Mouse (Mus musculus) neutrophil, adult 5-6 weeks (primary cell): ENCODE data around the gene Mrpl47. TPM values are rescaled to one million over a fixed set of nuclear protein-coding genes. Genes with fewer than 3 reads are reported as not detected.
"Not testable (repeated sequence)": the region's sequence is repeated elsewhere in the genome, so short reads cannot be mapped to it uniquely, and the experiment has no call there.

Experiments
- ATAC-seq: fragments of 151-379, 151-347 bp; 2 replicates; pipeline ENCODE4 v1.8.0; 2017; ENCODE audit warnings: mild to moderate bottlenecking, moderate TSS enrichment; ENCODE audit not compliant: insufficient number of reproducible peaks, poor library complexity, low FRiP score, severe bottlenecking; ENCODE audit errors: extremely low read depth
- total RNA-seq: library from RNA; stranded (forward); fragments of 200-1000 nt; gene quantifications from 2 replicates; pipeline ENCODE4 v1.2.3, GENCODE M21; 2017

Gene Mrpl47
- total RNA-seq, 1 experiment from 2014 or later, result 7.3 TPM

DNA sequence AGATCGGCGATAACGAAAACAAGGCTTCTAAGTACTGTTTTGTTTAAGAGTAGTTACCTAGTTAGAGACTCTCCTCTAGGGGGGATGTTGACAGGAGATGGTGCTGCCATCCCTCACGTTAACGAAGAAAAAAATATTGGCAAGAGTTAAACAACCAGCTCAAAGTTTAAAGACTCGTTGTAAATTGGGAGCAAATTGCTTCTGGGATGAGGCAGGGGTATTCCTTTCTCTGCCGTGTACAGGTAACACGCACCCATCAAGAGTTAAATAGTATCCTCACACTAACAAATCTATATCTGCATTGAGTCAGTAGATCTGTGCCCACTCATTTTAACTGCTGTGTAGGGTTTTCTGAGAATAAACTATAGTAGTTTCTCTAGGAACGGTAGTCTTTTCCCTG, 28.0 kb downstream of the Mrpl47 start:
- ATAC-seq, result no peak

DNA sequence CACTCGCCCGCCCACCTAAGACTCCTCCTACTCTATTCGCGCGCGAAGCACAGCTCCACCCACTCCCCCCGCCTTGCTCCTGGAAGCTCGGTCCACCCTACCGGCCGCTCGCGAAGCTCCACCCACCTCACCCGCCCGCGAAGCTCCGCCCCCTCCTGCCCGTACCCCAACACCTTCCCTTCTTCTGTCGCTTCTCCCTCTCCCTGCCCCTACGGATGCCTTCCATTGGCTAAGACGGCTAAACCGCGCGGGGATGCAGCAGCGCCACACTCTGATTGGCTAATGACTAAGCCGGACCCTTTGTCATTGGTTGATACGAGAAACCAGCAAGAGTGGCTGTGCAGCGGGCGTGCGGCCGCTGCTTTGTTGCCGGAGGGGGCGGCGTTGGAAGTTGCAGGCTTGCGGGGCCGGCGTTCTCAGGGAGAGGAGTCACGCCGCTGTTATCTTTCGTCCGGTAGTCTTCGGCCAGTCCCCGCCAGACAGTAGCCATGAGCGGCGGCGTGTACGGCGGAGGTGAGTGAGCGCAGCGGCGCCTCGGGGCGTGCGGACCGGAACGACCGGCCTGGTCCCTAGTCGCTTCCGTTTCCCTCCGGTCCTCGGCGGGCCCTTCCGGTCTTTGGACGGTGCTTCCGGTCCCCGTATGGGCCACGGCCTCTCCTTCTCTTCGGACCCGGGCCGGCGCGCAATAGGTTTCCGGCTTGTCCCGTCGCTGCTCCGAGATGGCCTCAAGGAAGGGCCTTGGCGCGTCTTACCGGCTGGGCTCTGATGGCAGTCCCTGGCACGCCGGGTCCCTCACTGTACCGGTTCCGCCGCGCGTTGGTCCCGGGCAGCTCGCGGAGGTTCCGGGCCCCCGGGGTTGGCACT, 28.8 kb downstream of the Mrpl47 start:
- ATAC-seq, result peak; percentile 98

DNA sequence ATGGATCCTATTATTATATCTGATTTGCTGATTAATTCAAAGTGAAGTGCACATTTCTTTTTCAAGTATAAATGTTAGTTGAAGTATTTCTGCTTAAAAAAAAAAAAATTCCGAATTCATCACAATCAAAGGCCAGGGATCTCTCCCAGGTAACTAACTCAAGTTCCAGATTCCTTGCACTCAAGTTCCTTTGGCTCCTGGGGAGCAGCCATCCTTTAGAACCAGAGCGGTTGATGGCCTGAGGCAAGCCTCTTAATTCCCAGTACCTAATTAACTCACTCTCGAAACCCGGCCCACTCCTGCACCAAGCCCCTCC, 29.4 kb downstream of the Mrpl47 start:
- ATAC-seq, result no peak

DNA sequence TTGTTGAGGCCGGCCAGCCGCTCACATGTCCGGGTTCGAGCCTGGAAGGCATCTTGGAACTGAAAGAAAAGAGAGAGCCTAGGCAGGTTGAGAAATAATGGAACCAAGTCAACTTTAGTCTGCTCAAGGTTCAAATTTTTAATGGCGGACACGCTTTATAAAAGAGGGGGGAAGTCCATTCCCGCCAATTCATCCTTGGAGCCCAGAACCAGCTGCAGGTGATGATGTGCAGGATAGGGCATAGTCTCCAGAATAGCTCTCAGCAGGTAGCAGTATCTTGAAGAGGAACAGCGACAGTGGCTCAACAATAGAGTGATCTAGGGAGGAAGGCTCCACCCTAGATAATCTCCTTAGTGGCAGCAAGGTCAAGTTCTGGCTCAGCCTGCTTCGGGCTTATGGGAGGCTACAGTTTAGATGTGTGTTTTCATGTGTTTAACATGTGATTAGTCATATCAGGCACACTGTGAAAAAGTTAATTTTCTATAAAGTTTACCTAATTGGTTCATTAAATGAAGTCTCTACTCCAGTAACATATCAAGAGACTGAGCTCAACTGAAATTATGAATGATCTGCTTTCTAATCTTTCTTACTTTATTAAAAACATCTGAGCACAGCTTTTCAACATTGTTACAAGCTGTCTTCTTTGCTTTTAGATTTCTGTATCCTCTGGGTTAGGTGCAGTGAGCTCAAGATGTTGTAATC, 31.6 kb downstream of the Mrpl47 start, which contains the start of gene Actl6a:
TSS of gene Actl6a (plus strand) at position 652 of the 702 bp plus-strand sequence.
- ATAC-seq, result not testable (repeated sequence)

DNA sequence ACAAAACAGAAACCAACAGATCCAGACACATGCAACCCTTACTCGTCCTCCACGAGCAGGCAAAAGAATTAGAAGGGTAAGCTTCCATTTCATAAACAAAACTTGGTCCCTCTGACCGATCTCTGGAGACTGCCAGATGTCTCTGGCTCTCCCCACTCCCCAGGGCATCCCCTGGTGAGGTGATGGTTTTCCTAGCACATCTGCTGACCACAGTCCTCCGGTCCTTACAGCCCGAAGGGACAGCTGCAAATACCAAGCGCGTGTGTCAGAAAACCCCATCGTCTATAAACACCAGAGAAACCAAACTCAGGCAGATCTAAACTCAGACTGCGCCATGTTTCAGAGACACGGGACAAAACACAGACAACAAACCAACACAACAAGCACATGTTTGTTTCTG, 32.8 kb downstream of the Mrpl47 start:
- not testable (repeated sequence) for ATAC-seq

DNA sequence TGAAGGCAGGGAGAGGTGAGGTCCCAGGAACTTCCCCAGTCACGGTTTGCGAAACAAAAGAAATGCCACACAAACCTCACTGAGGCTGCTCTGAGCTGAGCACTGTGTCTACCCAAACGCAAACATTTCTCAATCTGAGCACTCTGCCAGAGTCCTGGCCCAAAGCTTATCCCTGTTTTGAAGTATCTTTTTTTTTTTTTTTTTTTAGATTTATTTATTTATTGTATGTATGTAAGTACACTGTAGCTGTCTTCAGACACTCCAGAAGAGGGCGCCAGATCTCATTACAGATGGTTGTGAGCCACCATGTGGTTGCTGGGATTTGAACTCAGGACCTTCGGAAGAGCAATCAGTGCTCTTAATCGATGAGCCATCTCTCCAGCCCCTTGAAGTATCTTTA, 33.4 kb downstream of the Mrpl47 start:
- not testable (repeated sequence) for ATAC-seq

DNA sequence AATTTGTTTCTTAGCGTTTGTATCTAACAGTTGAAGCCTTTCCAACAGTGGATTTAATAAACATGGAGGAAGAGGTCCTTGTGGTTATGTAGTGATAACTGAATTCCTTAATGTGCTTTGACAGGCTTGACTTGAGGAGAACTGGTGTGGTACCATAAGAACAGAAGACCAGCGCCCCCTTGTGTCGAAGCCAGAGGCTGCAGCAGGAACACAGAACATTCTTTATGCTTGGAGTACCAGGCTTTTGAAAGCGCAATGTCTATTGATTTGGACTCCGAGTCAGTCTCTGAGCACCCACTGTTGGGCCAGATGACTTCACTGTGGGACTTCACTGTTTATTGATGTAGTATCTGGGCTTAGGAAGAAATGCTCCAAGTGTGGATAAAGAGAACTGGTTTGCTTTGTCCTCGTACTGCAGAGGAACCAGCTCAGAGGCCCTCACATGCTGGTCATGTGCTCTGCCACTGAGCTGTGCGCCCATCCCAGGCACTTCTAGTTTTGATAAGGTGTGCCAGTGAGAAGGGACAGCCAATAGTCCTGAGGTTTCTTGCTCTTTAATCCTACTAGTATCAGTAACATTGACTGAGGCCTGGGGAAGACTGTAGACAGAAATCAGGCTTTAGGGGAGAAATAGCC, 39.1 kb downstream of the Mrpl47 start:
- ATAC-seq, result peak; percentile 63; the same call in 1 of the 2 replicates

DNA sequence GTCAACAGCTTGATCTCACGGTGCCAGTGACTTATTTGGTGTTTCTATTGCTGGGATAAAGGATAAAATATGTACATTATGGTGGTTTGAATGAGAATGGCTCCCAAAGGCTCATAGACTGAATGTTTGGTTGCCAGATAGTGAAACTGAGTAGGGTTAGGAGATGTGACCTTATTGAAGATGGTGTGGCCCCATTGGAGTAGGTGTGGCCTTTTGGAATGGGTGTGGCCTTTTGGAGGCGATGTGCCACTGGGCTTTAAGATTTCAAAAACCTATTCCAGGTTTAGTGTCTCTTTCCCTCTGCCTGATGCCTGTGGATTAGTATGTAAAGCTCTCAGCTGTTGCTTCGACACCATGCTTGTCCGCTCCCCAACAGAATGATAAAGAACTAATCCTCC, 41.8 kb downstream of the Mrpl47 start:
- ATAC-seq, result no peak

DNA sequence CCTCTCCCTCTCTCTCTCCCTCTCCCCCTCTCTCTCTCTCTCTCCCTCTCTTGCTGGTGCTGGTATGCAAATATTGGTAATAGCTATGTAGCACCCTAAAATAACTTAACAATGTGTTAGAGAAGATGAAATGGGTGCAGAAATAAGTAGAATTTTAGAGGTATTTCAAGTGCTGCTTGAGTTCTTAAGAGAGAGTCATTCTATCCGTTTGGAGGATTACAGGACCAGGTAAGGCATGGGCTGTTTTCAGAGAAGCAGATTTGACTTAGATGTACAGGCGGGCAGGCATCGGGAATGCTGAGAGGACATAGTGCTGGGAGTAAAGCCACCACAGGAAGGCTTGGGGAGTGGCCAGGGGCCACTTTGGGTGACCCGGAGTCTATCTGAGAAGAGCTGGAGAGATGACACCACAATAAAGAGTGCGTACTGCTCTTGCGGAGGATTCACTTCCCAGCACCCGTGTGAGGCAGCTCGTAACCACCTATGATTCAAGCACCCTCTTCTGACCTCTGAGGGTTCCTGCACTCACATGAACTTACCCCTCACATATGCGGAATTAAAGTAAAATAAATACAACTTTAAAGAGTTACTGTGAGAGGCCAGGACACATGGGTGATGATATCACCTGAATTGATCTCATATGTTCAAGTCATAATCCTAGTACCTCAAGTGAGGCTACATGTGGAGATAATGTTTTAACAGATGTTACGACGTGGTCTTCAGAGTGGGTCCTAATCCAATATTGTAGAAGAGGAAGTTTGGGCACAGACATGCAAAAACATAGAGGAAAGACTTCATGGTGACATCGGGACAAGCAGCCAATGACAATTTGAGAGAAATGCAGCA, 42.4 kb downstream of the Mrpl47 start:
- ATAC-seq, result no peak

DNA sequence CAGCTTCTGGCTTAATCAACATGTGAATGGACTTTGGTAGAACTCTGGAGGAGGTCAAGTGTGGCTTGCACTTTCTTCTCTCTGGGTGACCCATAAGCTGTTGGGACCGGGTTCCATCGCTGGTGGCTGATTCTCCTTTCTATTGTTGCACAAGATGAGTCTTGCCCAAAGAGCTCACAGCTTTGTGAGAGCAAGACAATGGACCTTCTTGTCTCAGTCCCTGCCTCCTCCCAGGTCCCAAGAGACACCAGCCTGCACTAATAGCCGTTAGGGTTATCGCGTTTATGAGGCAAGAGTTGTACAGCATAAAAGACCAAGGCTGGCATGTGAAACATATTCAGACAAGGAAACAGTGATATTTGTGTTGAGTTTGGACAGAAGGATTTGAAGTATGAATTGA, 43.2 kb downstream of the Mrpl47 start:
- no peak for ATAC-seq

DNA sequence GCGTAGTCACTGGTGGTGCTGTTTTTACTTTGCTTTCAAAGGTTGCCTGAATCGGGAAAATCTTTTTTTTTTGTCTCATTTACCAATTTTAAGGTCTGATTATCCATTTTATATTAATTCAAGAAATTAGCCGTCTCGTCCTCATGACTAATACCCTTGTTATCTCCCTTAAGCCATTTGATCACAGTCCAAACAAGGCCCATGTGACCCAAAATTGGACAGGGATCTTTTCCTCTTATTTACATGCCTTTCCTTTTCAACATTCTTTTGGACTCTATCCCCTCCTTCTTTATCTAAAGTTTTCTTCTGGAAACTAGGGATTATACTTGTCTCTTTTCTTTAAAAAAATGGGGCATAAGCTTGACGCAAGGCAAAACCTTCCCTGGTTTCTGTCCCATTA, 45.6 kb downstream of the Mrpl47 start:
- no peak for ATAC-seq

DNA sequence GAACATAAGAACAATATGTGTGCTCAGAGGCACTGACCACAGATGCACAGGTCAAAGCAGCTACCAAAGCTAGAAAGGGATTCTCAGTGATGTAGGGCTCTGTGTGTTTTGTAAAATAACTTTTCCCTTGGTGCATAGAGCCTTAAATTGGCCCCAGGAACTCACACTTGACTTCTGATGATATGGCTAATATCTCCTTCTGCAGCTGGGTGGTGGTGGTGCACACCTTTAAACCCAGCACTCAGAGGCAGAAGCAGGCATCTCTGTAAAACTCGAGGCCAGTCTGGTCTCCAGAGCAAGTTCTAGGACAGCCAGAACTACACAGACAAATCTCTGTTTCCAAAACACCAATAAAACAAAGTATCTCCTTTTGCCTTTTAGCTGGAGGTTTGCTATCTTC, 46.5 kb downstream of the Mrpl47 start:
- no peak for ATAC-seq

DNA sequence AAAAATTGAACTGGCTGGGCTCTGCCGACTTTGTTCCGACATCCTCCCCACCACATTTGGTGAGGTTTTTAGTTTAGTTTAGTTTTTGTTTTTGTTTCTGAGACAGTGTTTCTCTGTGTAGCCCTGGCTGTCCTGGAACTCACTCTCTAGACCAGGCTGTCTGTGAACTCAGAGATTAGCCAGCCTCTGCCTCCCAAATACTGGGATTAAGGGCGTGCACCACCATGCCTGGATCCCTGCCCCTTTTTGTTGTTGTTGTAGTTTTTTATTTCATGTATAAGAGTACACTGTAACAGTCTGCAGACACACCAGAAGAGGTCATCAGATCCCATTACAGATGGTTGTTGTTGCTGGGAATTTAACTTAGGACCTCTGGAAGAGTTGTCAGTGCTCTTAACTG, 47.4 kb downstream of the Mrpl47 start:
- no peak for ATAC-seq

DNA sequence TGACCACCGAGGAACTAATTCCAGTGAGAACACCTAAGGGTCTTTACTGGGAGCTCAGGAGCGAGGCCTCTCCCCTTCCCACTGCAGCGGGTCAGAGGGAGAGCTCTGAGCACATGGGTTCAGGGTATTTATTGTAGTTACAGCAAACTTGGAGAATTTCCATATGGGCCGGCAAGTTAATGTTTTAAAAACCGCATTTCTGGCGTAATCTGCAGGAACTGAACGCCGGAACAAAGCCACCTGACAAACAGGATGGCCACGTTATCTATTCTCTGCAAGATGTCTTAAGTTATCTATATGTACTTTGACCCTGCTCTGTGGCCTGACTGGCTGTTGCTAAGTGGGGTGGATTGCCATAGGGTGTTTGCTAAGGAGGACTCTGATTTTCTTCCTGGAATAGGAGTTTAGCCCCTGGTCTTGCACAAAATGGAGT, 47.8 kb downstream of the Mrpl47 start:
- ATAC-seq, result no peak

DNA sequence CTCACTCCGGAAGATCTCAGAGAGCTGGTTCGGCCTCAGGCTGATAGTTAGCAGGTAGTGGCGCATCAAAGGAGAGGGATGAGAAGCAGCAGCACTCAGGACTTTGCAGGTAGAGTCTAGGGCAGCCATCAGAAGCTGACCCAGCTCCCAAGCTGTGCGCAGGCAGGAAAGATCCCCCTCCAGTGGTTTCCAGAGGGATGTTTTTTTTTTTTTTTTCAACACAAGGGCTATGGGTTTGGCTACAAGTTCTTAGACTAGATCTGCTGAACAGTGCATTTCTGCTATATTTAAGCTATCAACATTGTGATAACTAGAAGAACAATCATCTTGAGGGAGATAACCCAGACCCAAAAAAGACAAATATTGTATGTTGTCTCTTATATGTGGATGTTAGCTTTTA, 50.2 kb downstream of the Mrpl47 start:
- ATAC-seq, result no peak

DNA sequence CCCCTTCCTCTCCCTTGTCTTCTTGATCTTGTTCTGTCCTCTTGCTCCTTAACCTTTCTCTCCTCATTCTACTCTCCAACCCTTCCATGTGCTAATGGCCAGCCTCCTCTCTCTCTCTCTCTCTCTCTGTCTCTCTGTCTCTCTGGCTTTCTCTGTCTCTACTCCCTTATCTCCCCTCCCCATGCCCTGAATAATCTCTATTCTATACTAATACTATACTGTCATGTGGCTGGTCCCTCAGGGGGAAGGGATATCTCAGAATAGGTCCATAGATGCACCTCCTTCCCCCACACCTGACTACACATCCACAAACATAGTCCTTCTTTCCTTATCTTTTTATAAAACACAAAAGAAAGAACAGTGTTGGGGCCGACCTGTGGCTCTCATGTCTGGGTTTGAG, 50.9 kb downstream of the Mrpl47 start:
- no peak for ATAC-seq

DNA sequence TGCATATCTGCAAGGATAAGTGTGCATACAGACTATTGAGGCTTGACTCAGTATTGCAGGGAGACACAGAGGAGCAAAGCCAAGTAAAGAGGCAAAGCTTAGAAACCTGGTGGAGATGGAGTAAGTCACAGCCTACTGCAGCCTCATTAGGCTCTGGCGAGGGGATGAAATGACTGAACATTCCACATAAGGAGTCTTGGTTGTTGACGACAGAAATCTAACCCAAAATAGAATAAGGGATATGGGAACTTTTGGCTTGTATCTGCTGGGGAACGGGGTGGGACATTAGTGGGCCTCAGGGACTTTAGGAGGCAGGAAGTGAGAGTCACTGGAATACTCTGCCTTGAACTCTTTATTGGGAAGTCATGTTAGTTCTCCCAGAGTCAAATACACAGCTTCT, 52.8 kb downstream of the Mrpl47 start:
- ATAC-seq, result no peak

DNA sequence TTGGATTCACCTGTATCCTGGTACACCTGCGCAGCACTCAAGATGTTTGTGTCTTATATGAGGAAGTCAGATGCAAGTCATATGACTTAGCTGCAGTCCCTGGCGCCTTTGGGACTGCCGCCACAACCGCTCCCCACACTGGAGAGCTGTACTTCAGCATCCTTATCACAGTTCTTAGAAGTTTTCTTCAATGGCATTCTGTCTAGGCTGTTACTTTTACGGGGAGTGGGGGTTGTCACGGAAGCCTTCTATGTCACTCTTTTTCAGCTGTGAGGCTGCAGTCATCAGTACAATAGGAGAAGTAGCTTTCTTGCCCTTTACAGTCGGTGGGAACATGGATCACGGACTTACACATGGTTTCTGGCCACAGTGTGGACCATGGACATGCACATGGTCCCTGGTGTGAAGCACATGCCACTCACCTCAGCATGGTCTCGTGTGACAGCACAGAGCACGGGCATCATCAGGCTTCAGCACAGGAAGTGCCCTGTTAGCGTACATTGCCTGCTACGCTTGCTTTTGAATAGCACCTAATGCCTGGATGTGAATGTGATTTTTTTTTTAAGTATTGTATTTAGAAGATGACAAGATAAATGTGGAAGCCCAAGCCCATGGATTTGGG, 54.4 kb downstream of the Mrpl47 start:
- ATAC-seq, result no peak

DNA sequence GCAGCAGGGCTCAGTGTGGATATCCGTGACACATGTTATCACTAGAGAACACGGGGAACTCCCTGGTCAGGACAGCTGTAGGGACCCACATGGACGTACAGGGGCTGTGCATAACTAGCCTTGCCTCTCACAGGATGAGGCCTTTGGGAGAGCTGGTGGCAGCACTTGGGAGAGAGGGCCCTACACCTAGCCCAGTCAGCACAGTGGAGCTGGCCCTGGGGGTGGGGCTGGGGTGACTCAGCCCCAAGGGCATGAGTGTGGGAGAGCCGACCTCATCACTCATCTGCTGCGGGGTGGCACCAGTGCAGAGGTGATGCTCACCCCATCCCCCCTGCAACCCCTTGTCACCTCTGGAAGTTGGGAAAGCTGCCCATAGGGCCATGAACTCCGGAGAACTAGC, 61.0 kb downstream of the Mrpl47 start:
- ATAC-seq, result no peak
